Mouse (Mus musculus) heart, postnatal 4 days (tissue): ENCODE results near the gene Traf3ip1. TPM values are rescaled to one million over a fixed set of nuclear protein-coding genes. Genes with fewer than 3 reads are reported as not detected.

ENCODE experiments used
- DNase-seq: peaks from one replicate; pipeline ENCODE4 v3.0.0; 2021
- total RNA-seq, 2 experiments: library from RNA; stranded (reverse); gene quantifications; 2 replicates each; pipeline ENCODE4 v1.2.3; 2021

The Traf3ip1 gene
- total RNA-seq, 2 experiments from 2014 or later, result 4.3 to 4.6 TPM

GRCm38 (mm10) chr1:91537786-91538569 is 43.5 kb downstream of the Traf3ip1 start:
- DNase-seq, result no peak

- DNase-seq, result no peak
Observed at GRCm38 (mm10) chr1:91538570-91538929, 44.1 kb downstream of the Traf3ip1 start.

GRCm38 (mm10) chr1:91539246-91539645 is 44.8 kb downstream of the Traf3ip1 start:
- no peak for DNase-seq

- DNase-seq, result peak; percentile 35
Observed at GRCm38 (mm10) chr1:91539704-91540270, 45.3 kb downstream of the Traf3ip1 start.

- peak; percentile 93 for DNase-seq
Observed at GRCm38 (mm10) chr1:91540271-91540826, 45.9 kb downstream of the Traf3ip1 start, which contains the start of gene Asb1. Asb1 (plus strand) TSS chr1:91540544.

- no peak for DNase-seq
Observed at GRCm38 (mm10) chr1:91541042-91541592, 46.7 kb downstream of the Traf3ip1 start.

GRCm38 (mm10) chr1:91543974-91544373 is 49.5 kb downstream of the Traf3ip1 start:
- DNase-seq, result no peak

- no peak for DNase-seq
Observed at GRCm38 (mm10) chr1:91545226-91545625, 50.8 kb downstream of the Traf3ip1 start.

GRCm38 (mm10) chr1:91547567-91547966 is 53.1 kb downstream of the Traf3ip1 start:
- DNase-seq, result no peak

GRCm38 (mm10) chr1:91549073-91549472 is 54.6 kb downstream of the Traf3ip1 start:
- no peak for DNase-seq

- DNase-seq, result no peak
Observed at GRCm38 (mm10) chr1:91557099-91557498, 62.7 kb downstream of the Traf3ip1 start.

- no peak for DNase-seq
Observed at GRCm38 (mm10) chr1:91561226-91561625, 66.8 kb downstream of the Traf3ip1 start.

- no peak for DNase-seq
Observed at GRCm38 (mm10) chr1:91562977-91563590, 68.6 kb downstream of the Traf3ip1 start.

GRCm38 (mm10) chr1:91564004-91564403 is 69.6 kb downstream of the Traf3ip1 start:
- DNase-seq, result peak; percentile 36

GRCm38 (mm10) chr1:91564598-91564997 is 70.2 kb downstream of the Traf3ip1 start:
- DNase-seq, result no peak

GRCm38 (mm10) chr1:91567269-91567668 is 72.8 kb downstream of the Traf3ip1 start:
- DNase-seq, result no peak

GRCm38 (mm10) chr1:91572458-91572857 is 78.0 kb downstream of the Traf3ip1 start:
- DNase-seq, result no peak

GRCm38 (mm10) chr1:91574208-91574607 is 79.8 kb downstream of the Traf3ip1 start:
- DNase-seq, result peak; percentile 69

- peak; percentile 14 for DNase-seq
Observed at GRCm38 (mm10) chr1:91577883-91578517, 83.6 kb downstream of the Traf3ip1 start.
